Mouse (Mus musculus) embryonic facial prominence, embryonic 11.5 days (tissue): ENCODE results near the gene H2-M10.3. TPM values are rescaled to one million over a fixed set of nuclear protein-coding genes. Genes with fewer than 3 reads are reported as not detected.
"Not testable (repeated sequence)": the region's sequence is repeated elsewhere in the genome, so short reads cannot be mapped to it uniquely, and the experiment has no call there.

ENCODE experiments used
- ATAC-seq: fragments of 200-750 bp; cut with Nextera tagmentation; replicated peaks from 2 replicates; pipeline ENCODE4 v1.8.0; 2017; ENCODE audit warnings: low read depth; ENCODE audit not compliant: insufficient number of reproducible peaks, low FRiP score, low TSS enrichment
- DNase-seq: peaks from one replicate; pipeline ENCODE4 v3.0.0-alpha.2; 2015; ENCODE audit warnings: low spot score
- H3K27ac ChIP-seq: fragments of 300-500 bp; sonication (generic); replicated peaks from 2 replicates; pipeline ENCODE4 v1.5.1; 2014; ENCODE audit warnings: mild to moderate bottlenecking, low read depth, low read length, control low read depth
- H3K27me3 ChIP-seq: fragments of 300-500 bp; sonication (generic); 2 replicates; pipeline ENCODE4 v1.6.1; 2014; ENCODE audit warnings: mild to moderate bottlenecking, low read length, moderate library complexity, mixed read lengths; ENCODE audit not compliant: control insufficient read depth, insufficient read depth
- H3K36me3 ChIP-seq: fragments of 300-500 bp; sonication (generic); replicated peaks from 2 replicates; pipeline ENCODE4 v1.6.1; 2014; ENCODE audit warnings: low read depth, mild to moderate bottlenecking, low read length, moderate library complexity, mixed read lengths; ENCODE audit not compliant: control insufficient read depth, insufficient read depth
- H3K4me1 ChIP-seq: fragments of 300-500 bp; sonication (generic); 2 replicates; pipeline ENCODE4 v1.6.1; 2014; ENCODE audit warnings: low read length, mixed read lengths; ENCODE audit not compliant: control insufficient read depth, insufficient read depth
- H3K4me2 ChIP-seq: fragments of 300-500 bp; sonication (generic); 2 replicates; pipeline ENCODE4 v1.6.1; 2014; ENCODE audit warnings: low read depth, mild to moderate bottlenecking, control low read depth, low read length, moderate library complexity
- H3K4me3 ChIP-seq: fragments of 300-500 bp; sonication (generic); 2 replicates; pipeline ENCODE4 v1.5.1; 2014; ENCODE audit warnings: low read depth, low read length, control low read depth
- H3K9ac ChIP-seq: fragments of 300-500 bp; sonication (generic); replicated peaks from 2 replicates; pipeline ENCODE4 v1.6.1; 2014; ENCODE audit warnings: mild to moderate bottlenecking, control low read depth, low read length
- H3K9me3 ChIP-seq: fragments of 300-500 bp; sonication (generic); replicated peaks from 2 replicates; pipeline ENCODE4 v1.6.1; 2016; ENCODE audit warnings: mild to moderate bottlenecking, low read length, inconsistent platforms, mixed read lengths; ENCODE audit not compliant: control insufficient read depth
- WGBS: fragments of 180-500 bp; shearing (Covaris S2); extraction: QIAGEN DNeasy Blood & Tissue Kit; methylation state at CpG from one replicate; pipeline ENCODE4 v1.1.7; 2014; 5-methylcytosine and 5-hydroxymethylcytosine counted together
- polyA plus RNA-seq: library from polyadenylated mRNA; unstranded; fragments of >200 nt; fragmentation: Nextera tagmentation; extraction: Ambion mirVana; gene quantifications from 2 replicates; pipeline ENCODE4 v1.2.1, GENCODE M21; 2014

The H2-M10.3 gene
- polyA plus RNA-seq, result not detected in 2 replicates

GRCm38 (mm10) chr17:36368317-36368716 is at the start of gene H2-M10.3:
H2-M10.3 (minus strand) TSS chr17:36368417.
- H3K4me3 ChIP-seq, H3K4me2 ChIP-seq, H3K27me3 ChIP-seq, H3K9me3 ChIP-seq, ATAC-seq, DNase-seq, H3K9ac ChIP-seq, H3K4me1 ChIP-seq, H3K36me3 ChIP-seq, H3K27ac ChIP-seq: not testable (repeated sequence)
- WGBS, result 85% methylated on average over 2 of the region's 2 CpGs

GRCm38 (mm10) chr17:36417416-36417815 is 49.2 kb upstream of the H2-M10.3 start:
- Histone ChIP-seq H3K4me1 (no peaks in the 10 kb centered on the region), H3K4me2 (no peak overlapping the region), H3K36me3 (no peaks in the 10 kb centered on the region), H3K9me3 (no peaks in the 10 kb centered on the region), H3K27ac (no peak overlapping the region), H3K27me3 (no peaks in the 10 kb centered on the region), H3K9ac (no peak overlapping the region), H3K4me3 (no peak overlapping the region)
- 51% methylated on average over 2 of the region's 2 CpGs for WGBS
- DNase-seq (no peak), ATAC-seq (no peak)

GRCm38 (mm10) chr17:36415407-36415806 is 47.2 kb upstream of the H2-M10.3 start:
- WGBS, result 73% methylated on average over 1 of the region's 1 CpGs
- DNase-seq (no peak), ATAC-seq (no peak)
- no peak overlapping the region for H3K4me2 ChIP-seq
- no peaks in the 10 kb centered on the region for H3K27me3 ChIP-seq
- H3K9ac ChIP-seq, result no peak overlapping the region
- H3K36me3 ChIP-seq, result no peaks in the 10 kb centered on the region
- H3K9me3 ChIP-seq, result no peaks in the 10 kb centered on the region
- no peaks in the 10 kb centered on the region for H3K4me1 ChIP-seq
- H3K4me3 ChIP-seq, result no peak overlapping the region
- H3K27ac ChIP-seq, result no peak overlapping the region

- WGBS, result 82% methylated on average over 1 of the region's 1 CpGs
- Histone ChIP-seq H3K9ac (no peak overlapping the region), H3K4me2 (no peak overlapping the region), H3K27ac (no peak overlapping the region), H3K4me1 (no peaks in the 10 kb centered on the region), H3K4me3 (no peak overlapping the region), H3K9me3 (no peaks in the 10 kb centered on the region), H3K36me3 (no peaks in the 10 kb centered on the region), H3K27me3 (no peaks in the 10 kb centered on the region)
- DNase-seq (no peak), ATAC-seq (no peak)
Measured at GRCm38 (mm10) chr17:36414361-36414760, 46.1 kb upstream of the H2-M10.3 start.

GRCm38 (mm10) chr17:36389907-36390306 is 21.7 kb upstream of the H2-M10.3 start:
- no peak for ATAC-seq
- DNase-seq, result no peak
- H3K9me3 ChIP-seq, result no peaks in the 10 kb centered on the region
- no peaks in the 10 kb centered on the region for H3K27me3 ChIP-seq
- WGBS, result 82% methylated on average over 2 of the region's 2 CpGs
- H3K9ac ChIP-seq, result no peak overlapping the region
- no peak overlapping the region for H3K4me3 ChIP-seq
- no peak overlapping the region for H3K27ac ChIP-seq
- H3K4me1 ChIP-seq, result no peaks in the 10 kb centered on the region
- no peaks in the 10 kb centered on the region for H3K36me3 ChIP-seq
- no peak overlapping the region for H3K4me2 ChIP-seq

- not testable (repeated sequence) for H3K9me3 ChIP-seq, H3K27ac ChIP-seq, H3K9ac ChIP-seq, H3K4me3 ChIP-seq, ATAC-seq, H3K27me3 ChIP-seq, DNase-seq, H3K36me3 ChIP-seq, H3K4me1 ChIP-seq, H3K4me2 ChIP-seq
Measured at GRCm38 (mm10) chr17:36362404-36362803, 5.8 kb downstream of the H2-M10.3 start.

GRCm38 (mm10) chr17:36357512-36357911 is 10.7 kb downstream of the H2-M10.3 start:
- ATAC-seq, H3K27ac ChIP-seq, H3K36me3 ChIP-seq, H3K4me1 ChIP-seq, H3K4me2 ChIP-seq, H3K9ac ChIP-seq, H3K9me3 ChIP-seq, H3K4me3 ChIP-seq, H3K27me3 ChIP-seq: not testable (repeated sequence)
- DNase-seq, result peak; percentile 43

GRCm38 (mm10) chr17:36355763-36356162 is 12.5 kb downstream of the H2-M10.3 start:
- Histone ChIP-seq H3K4me2 (no peak overlapping the region), H3K36me3 (no peaks in the 10 kb centered on the region), H3K4me1 (no peaks in the 10 kb centered on the region), H3K27me3 (no peaks in the 10 kb centered on the region), H3K9me3 (no peaks in the 10 kb centered on the region), H3K27ac (no peak overlapping the region), H3K4me3 (no peak overlapping the region), H3K9ac (no peak overlapping the region)
- WGBS, result 34% methylated on average over 3 of the region's 3 CpGs
- ATAC-seq (no peak), DNase-seq (no peak)
